Mouse (Mus musculus) cerebellum, adult 18-20 months (tissue): ENCODE data around the gene Cers1.

Source experiments
- DNase-seq, 2 experiments: peaks; one replicate each; pipeline ENCODE4 v3.0.0; 2021

The Cers1 gene

GRCm38 (mm10) chr8:70352657-70353151, 37.1 kb downstream of the Cers1 start:
- DNase-seq = no peak

GRCm38 (mm10) chr8:70353194-70353817, 37.7 kb downstream of the Cers1 start, which contains the start of gene Upf1:
TSS of gene Upf1 (minus strand) at chr8:70353278.
- DNase-seq = peak; percentile 100

- no peak for DNase-seq
Measured at GRCm38 (mm10) chr8:70354004-70354403, 38.4 kb downstream of the Cers1 start.

- DNase-seq = no peak
Measured at GRCm38 (mm10) chr8:70356111-70356510, 40.5 kb downstream of the Cers1 start.

- peak in 1 of 2 experiments; percentile 14 for DNase-seq
Measured at GRCm38 (mm10) chr8:70359411-70359810, 43.8 kb downstream of the Cers1 start.

- DNase-seq = peak in 1 of 2 experiments; percentile 29
Measured at GRCm38 (mm10) chr8:70360769-70361168, 45.2 kb downstream of the Cers1 start.

- no peak for DNase-seq
Measured at GRCm38 (mm10) chr8:70361484-70362032, 46.0 kb downstream of the Cers1 start.

- no peak for DNase-seq
Measured at GRCm38 (mm10) chr8:70364066-70364465, 48.5 kb downstream of the Cers1 start.

GRCm38 (mm10) chr8:70366588-70366987, 51.0 kb downstream of the Cers1 start:
- no peak for DNase-seq

GRCm38 (mm10) chr8:70370476-70370875, 54.9 kb downstream of the Cers1 start:
- no peak for DNase-seq

- no peak for DNase-seq
Measured at GRCm38 (mm10) chr8:70371951-70372350, 56.4 kb downstream of the Cers1 start.

- peak; percentile 39 to 61 for DNase-seq
Measured at GRCm38 (mm10) chr8:70373397-70374317, 58.1 kb downstream of the Cers1 start, which contains the start of gene Comp. TSS of gene Comp (plus strand) at chr8:70373558.

GRCm38 (mm10) chr8:70374318-70374927, 58.8 kb downstream of the Cers1 start:
- DNase-seq = peak; percentile 94 to 95

GRCm38 (mm10) chr8:70375212-70375859, 59.8 kb downstream of the Cers1 start:
- peak in 1 of 2 experiments; percentile 24 for DNase-seq

GRCm38 (mm10) chr8:70376275-70376741, 60.7 kb downstream of the Cers1 start:
- DNase-seq = peak; percentile 31 to 39

GRCm38 (mm10) chr8:70377049-70377448, 61.5 kb downstream of the Cers1 start:
- DNase-seq = peak in 1 of 2 experiments; percentile 19

GRCm38 (mm10) chr8:70380069-70380468, 64.5 kb downstream of the Cers1 start:
- peak; percentile 61 to 73 for DNase-seq
